Mouse (Mus musculus): ENCODE data around the gene Fmo1.

Gene Fmo1

GRCm38 (mm10) chr1:162814932-162815331, 51.5 kb downstream of the Fmo1 start:
- in situ Hi-C loops (cut with MboI; ENCODE audit: low pct_unique_long_range_greater_than_20kb in 1 of 2, low sequenced_read_pairs in 2 of 2, unreplicated experiment in 1 of 2) = no loop called here

DNA sequence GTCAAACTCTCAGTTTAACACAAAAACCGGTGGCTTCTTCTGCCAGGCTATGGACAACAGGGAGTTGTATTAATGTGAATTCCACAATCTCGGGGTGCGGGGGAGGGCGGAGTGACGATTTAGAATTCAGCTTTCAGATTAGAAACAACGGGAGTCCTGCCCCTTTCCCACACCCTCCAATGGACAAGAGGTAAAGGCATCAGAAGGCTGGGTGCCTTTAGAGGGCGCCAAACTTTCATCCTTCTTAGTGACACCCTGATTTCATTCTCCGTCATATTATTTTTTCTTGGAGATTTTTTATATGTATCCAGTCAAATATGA, 52.6 kb downstream of the Fmo1 start, which contains the start of gene Fmo4:
Gene Fmo4 (minus strand): TSS at position 137 of the 321 bp plus-strand sequence.
- in situ Hi-C loops (cut with MboI; ENCODE audit: low pct_unique_long_range_greater_than_20kb in 1 of 2, low sequenced_read_pairs in 2 of 2, unreplicated experiment in 1 of 2) = no loop called here

- in situ Hi-C loops (cut with MboI; ENCODE audit: low pct_unique_long_range_greater_than_20kb in 1 of 2, low sequenced_read_pairs in 2 of 2, unreplicated experiment in 1 of 2) = no loop called here
Observed at GRCm38 (mm10) chr1:162813143-162813835, 53.1 kb downstream of the Fmo1 start.

DNA sequence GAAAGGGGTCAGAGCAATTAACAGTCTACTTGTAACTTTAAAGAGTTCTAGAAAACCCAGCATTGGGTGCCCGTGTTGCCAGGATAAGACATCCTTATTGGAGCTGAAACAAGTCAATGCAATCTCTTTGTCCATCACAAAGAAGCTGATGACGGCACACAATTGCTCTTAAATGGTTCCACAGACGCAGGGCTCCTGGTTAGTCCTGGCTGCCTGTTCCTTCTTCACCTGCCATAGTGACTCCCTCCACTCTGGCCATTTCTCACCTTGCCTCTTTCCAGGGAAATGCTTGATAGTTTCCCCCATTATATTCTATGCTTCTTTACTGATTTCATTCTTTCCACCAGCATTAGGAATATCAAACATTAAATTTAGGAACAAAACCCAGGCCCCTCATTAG, 57.9 kb downstream of the Fmo1 start:
- in situ Hi-C loops (cut with MboI; ENCODE audit: low pct_unique_long_range_greater_than_20kb in 1 of 2, low sequenced_read_pairs in 2 of 2, unreplicated experiment in 1 of 2) = no loop called here

- in situ Hi-C loops (cut with MboI; ENCODE audit: low pct_unique_long_range_greater_than_20kb in 1 of 2, low sequenced_read_pairs in 2 of 2, unreplicated experiment in 1 of 2) = no loop called here
Observed at GRCm38 (mm10) chr1:162807441-162807840, 59.0 kb downstream of the Fmo1 start.

GRCm38 (mm10) chr1:162805011-162805410, 61.4 kb downstream of the Fmo1 start:
- in situ Hi-C loops (cut with MboI; ENCODE audit: low pct_unique_long_range_greater_than_20kb in 1 of 2, low sequenced_read_pairs in 2 of 2, unreplicated experiment in 1 of 2) = no loop called here

- in situ Hi-C loops (cut with MboI; ENCODE audit: low pct_unique_long_range_greater_than_20kb in 1 of 2, low sequenced_read_pairs in 2 of 2, unreplicated experiment in 1 of 2) = loop anchor here in 1 of 2 experiments (25.0 kb wide), 1 partner anchor 266 kb away; no protein-coding TSS in a partner anchor
Observed at GRCm38 (mm10) chr1:162796441-162796840, 70.0 kb downstream of the Fmo1 start.

DNA sequence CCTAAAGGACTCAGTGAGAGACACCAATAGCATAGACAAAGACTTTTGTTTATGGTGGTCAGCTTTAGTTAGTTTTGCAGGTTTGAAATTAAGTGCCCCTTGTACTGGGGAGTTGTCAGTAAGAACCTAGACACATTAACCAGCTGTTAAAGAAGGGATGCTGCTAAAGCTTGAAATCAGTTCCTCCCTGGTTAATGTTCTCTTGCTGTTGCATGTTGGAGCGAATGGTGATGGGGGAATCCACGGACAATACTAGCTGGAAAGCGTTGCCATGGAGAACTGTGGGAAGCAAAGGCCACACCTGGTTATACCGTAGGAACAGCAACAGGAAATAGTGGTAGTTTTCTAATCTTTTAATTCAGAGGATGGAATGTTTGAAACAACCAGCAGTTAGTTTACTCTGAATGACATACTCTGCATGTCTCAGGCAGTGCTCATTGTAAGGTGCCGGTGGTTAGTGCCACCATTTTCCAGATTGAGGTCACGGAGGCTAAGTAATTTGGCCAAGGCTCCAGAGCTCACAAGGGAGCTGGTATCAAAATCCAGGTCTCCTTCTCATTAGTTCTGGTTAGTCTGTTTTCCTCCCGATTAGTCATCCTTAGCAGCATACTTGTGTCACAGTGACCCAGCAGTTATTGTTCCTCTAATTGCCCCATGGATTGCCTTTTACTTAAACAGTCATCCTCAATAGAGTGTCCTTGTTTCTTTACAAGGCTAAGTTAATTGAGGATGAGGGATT, 73.9 kb downstream of the Fmo1 start:
- in situ Hi-C loops (cut with MboI; ENCODE audit: low pct_unique_long_range_greater_than_20kb in 1 of 2, low sequenced_read_pairs in 2 of 2, unreplicated experiment in 1 of 2) = loop anchor here in 1 of 2 experiments (25.0 kb wide), 1 partner anchor 270 kb away; no protein-coding TSS in a partner anchor

DNA sequence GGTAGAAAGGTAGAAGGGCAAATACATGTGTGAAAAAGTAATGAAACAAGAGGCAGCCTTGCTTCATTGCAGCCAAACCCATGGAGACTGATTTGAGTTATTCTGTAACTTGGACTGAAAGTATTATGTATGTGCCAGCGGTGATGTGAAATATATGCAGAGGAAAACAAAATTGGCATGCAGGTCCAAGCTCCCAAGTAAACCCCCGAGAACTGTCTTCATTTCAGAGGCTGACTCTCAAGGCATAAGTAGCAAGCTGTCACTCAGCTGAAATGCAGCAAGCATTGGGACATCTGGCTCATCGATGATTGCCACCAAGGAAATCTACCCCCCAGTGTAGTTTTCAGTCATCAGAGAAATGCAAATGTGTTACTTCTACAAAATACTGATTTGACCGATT, 81.2 kb downstream of the Fmo1 start:
- in situ Hi-C loops (cut with MboI; ENCODE audit: low pct_unique_long_range_greater_than_20kb in 1 of 2, low sequenced_read_pairs in 2 of 2, unreplicated experiment in 1 of 2) = loop anchor here in 1 of 2 experiments (25.0 kb wide), 1 partner anchor 277 kb away; no protein-coding TSS in a partner anchor

DNA sequence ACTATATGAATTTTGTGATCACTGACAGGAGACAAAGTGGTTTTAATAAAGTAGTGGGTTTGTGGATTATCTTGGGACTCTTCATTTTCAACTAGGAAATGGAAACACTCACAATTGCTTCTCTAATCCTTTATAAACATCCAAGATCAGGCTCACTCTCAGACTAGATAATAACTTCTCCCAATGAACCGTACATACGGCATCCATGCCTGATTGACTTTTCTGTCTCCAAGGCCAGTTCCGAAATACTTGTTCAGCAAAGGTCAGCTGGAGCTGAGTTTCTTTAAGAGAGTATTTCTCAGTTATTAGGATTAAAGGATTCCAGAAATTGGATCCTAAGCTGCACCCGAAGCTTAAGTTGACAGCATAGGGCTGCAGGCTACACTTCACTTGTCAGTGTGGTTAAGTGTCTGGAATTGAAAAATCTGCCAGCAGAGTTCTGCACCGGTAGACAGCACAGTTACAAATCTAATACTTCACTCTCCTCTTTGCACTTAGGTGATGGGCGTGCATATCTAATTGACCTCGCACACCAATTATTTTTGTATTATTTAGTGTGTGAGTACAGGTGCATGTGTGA, 82.7 kb downstream of the Fmo1 start:
- in situ Hi-C loops (cut with MboI; ENCODE audit: low pct_unique_long_range_greater_than_20kb in 1 of 2, low sequenced_read_pairs in 2 of 2, unreplicated experiment in 1 of 2) = loop anchor here in 1 of 2 experiments (25.0 kb wide), 1 partner anchor 279 kb away; no protein-coding TSS in a partner anchor

DNA sequence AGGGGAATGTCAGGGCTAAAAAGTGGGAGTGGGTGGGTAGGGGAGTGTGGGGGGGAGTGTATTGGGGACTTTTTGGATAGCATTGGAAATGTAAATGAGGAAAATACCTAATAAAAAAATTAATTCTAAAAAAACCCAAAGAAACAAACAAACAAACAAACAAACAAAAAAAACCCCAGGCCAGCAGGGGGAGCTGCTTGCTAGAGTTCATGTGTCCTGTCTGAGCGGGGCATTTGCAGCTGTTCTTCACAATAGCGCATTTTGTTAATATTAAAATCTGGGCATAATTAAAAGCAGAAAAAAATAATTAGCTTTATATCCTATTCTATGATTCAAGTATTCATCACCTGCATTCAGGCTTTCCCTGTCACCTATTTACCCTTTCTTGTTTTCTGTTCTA, 85.4 kb downstream of the Fmo1 start:
- in situ Hi-C loops (cut with MboI; ENCODE audit: low pct_unique_long_range_greater_than_20kb in 1 of 2, low sequenced_read_pairs in 2 of 2, unreplicated experiment in 1 of 2) = loop anchor here in 1 of 2 experiments (25.0 kb wide), 1 partner anchor 281 kb away; no protein-coding TSS in a partner anchor
